Mouse (Mus musculus) ovary, postnatal 14 days (tissue): ENCODE data around the gene Hnf1b.

Source experiments
- DNase-seq: peaks from one replicate; pipeline ENCODE4 v3.0.0; 2022; ENCODE audit warnings: low spot score

Gene Hnf1b

DNA sequence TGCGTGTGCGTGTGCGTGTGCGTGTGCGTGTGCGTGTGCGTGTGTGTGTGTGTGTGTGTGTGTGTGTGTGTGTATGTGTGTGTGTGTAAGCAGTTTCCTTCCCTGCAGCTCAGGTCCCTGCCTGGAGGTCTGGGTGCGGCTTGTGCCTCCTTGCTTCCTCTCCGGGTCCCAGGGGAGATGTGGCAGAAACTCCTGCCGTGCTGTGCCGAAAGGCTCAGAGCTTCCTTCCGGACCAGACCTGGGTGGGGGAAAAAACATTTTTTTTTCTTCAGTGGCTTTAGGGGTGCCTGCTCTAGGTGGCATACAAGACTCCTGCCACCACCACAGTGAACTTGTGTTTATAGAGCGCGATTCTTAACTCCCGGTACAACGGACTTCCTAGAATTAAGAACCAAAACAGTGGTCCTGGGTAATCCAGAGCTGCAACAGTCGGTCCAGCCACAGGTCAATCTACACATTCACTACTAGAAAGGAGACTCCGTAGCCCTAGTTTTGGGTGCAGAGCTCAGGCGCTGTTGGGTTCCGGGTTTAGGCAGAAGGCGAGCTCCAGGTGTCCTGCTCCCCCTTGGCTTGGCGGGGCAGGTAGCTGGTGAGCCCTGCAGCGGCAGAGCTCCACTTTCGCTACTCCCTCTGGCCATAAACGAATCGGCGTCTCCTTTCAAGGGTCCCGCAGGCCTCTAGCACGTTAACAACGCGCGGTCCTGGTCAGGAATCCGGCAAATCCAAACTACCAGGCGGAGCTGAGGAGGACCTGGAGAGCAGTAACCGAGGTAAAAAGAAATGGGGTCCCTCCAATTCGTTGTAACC lies at the start of gene Hnf1b:
Gene Hnf1b (plus strand): TSS at position 535 of the 807 bp plus-strand sequence.
- peak; percentile 11 for DNase-seq

DNA sequence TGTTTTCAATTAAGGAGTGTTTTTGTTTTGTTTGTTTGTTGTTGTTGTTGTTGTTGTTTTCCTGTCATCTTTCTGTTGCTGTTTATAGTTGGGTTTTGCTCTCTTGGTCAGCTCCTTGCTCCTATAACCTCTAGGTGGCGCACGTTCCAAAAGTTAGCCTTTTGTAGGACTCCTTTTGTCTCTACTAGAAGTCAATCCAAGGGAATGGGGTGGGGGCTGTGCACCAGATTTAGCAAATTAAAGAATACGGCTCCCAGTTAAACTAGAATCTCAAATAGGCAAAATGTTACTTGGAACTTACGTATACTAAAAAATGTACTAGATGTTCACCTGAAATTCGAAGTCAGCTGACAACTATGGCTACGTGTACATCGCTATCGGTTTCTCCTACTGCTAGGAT lies 47.7 kb upstream of the Hnf1b start:
- DNase-seq = no peak

DNA sequence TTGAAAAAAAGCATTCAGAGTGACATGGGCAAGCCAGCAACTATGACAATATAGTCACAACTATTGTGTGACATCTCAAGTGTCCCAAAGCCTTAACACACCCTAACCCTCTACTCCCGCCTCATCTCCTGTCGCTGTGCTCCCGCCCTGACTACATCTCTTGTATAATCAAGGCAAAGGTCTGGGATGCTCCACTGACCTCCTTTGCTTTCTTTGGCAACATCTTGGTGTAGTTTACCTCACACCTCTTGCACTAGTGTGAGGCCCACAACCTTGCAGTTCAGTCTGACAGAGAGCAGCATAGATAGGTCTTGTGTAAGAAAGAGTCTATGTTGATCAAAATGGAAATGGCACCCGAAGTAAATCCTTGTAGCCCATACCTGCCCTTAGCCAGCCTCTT lies 47.3 kb upstream of the Hnf1b start:
- no peak for DNase-seq

- DNase-seq = no peak
Observed at GRCm38 (mm10) chr11:83810441-83810840, 39.4 kb upstream of the Hnf1b start.

- no peak for DNase-seq
Observed at GRCm38 (mm10) chr11:83815191-83815590, 34.7 kb upstream of the Hnf1b start.

DNA sequence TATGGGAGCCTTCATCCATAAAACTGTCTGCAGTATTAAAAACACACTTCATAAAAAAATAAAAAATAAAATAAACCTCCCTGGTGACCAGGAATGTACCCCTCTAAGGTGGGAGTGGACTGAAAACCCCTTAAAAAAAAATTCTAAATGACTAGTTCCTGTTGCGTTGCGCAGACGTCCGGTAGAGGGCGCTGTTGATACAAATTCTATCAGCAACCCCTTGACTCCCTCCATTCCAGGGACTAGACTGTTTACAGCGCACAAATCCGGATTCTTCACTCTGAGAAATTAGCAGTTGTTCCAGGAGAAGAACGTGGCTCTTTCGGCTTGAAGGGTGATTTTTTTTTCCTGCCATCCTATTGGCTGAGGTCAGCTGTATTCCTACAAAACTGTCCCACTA lies 34.2 kb upstream of the Hnf1b start:
- peak; percentile 46 for DNase-seq

- no peak for DNase-seq
Observed at GRCm38 (mm10) chr11:83817048-83817447, 32.8 kb upstream of the Hnf1b start.

GRCm38 (mm10) chr11:83817994-83818393 lies 31.9 kb upstream of the Hnf1b start:
- DNase-seq = no peak

DNA sequence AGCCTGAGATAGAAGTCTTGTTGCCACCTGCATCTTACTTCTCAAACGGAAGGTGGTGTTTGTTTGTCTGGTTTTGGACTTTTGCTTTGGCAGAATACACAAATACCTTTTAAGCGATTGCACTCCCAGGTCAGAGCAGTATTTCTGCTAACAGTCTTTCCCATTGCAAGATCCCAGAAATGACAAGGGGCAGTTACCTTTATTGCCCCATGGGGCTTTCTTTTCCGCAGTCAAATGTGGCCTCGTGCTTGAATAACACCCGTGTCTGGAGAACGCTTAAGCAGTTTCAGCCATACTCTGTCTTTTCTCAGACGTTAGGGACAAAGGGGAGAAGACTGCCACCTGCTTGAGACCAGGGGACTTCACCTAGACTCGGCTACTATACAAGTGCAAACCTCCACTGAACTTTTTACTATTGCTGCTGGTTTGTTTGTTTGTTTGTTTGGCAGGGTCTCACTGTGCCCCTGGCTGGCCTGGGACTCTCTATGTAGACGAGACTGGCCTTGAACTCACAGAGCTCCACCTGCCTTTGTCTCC lies 31.2 kb upstream of the Hnf1b start:
- DNase-seq = no peak

GRCm38 (mm10) chr11:83819806-83820483 lies 29.9 kb upstream of the Hnf1b start:
- no peak for DNase-seq

- DNase-seq = no peak
Observed at GRCm38 (mm10) chr11:83826142-83826541, 23.7 kb upstream of the Hnf1b start.

- no peak for DNase-seq
Observed at GRCm38 (mm10) chr11:83828553-83829142, 21.2 kb upstream of the Hnf1b start.

- DNase-seq = peak; percentile 25
Observed at GRCm38 (mm10) chr11:83832389-83832788, 17.5 kb upstream of the Hnf1b start.

GRCm38 (mm10) chr11:83833517-83833916 lies 16.3 kb upstream of the Hnf1b start:
- no peak for DNase-seq

DNA sequence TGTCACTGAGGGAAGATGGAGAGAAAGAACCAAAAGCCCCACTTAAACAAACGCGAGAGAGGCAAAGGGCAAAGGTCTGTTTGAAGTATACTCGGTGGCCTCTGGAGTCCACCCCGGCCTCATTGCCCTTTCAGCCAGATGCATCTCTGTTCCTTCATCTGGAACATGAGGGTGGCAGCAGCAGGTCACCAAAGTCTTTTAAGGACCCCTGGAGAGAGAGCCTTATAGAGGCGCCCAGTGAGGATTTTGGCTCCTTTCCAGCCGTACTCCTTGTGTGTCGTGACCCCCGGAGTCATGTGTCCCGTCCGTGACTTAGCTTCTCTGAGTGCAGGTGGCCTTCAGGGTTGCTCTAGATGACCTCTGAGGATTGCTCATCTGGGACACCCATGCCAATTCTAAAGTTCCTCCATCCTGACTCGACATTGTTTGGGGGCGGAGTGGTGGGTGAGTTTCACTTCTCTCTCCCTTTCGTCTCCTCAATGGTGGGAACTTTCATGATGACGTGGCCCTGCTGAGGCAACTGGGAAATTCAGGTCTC lies 15.8 kb upstream of the Hnf1b start:
- no peak for DNase-seq

GRCm38 (mm10) chr11:83839451-83839850 lies 10.4 kb upstream of the Hnf1b start:
- DNase-seq = no peak

- no peak for DNase-seq
Observed at GRCm38 (mm10) chr11:83843534-83843933, 6.3 kb upstream of the Hnf1b start.

DNA sequence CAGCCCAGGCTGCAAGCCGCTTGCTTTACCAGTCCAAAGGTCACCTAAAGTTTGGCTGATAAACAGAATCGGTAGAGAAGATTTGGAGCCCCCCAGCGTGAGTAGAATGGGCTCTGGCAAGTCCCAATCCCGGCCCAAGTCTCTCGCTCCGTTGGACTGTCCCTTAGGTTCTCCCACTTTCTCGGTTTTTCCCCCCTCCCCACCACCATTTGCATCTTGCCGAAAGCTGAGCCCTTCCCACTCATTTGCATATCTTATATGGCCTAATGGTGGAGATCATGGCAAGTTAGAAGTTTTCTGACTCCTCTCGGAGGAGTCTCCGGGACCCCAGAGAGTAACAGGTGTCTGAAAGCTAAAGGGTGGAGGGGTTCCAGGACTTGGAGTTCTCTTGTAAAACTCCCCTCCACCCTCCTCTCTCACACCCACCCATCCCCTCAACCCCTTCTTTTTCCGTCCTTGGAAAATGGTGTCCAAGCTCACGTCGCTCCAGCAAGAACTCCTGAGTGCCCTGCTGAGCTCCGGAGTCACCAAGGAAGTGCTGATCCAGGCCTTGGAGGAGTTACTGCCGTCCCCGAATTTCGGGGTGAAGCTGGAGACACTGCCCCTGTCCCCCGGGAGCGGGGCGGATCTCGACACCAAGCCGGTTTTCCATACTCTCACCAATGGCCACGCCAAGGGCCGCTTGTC lies 866 bp downstream of the Hnf1b start:
- no peak for DNase-seq

- DNase-seq = no peak
Observed at GRCm38 (mm10) chr11:83851273-83852015, 1.6 kb downstream of the Hnf1b start.

- DNase-seq = no peak
Observed at GRCm38 (mm10) chr11:83852016-83852355, 2.1 kb downstream of the Hnf1b start.

DNA sequence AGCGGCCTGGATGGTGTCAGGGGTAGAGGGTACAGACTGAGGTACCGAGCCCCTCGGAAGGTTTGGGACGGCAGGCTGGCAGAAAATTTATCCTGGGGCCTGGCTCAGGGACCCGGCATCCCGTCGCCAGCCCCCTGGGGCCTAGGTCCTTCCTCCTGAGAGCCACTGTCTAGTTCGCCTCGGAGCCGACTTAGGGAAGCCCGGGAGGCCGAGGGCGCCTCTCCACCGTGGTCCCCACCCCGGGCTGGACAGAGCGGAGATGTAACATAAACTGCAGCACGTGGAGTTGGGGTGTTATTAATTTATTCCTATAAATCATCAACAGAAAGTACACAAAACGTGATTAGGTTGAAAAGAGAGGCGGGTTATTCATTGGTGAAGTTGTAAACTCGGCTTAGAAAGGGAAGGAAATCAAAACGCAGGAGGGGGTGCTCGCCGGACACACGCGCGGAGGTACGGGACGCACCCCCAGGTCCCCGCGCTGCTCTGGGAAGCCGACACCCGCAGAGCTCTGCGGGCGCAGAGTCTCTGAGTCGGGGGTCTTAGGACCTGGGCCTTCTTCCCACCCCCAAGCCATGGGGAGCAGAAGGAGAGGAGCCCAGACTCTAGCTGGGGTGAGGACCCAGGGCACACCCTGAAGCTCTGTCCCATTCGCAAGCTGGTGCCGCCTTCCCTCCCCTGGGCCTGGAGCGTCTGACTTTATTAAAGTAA lies 2.8 kb downstream of the Hnf1b start:
- peak; percentile 9 for DNase-seq
